Mouse (Mus musculus) bone marrow macrophage, adult 2 months (primary cell): ENCODE data around the gene Tulp4. TPM values are rescaled to one million over a fixed set of nuclear protein-coding genes. Genes with fewer than 3 reads are reported as not detected.
A peak's percentile ranks its signal among the peaks of the same experiment; 100 is the strongest.

Experiments used
- H3K27ac ChIP-seq: 2 replicates; pipeline ENCODE4 v1.5.1; 2012; ENCODE audit warnings: low read depth, low read length; ENCODE audit not compliant: insufficient read depth
- H3K4me1 ChIP-seq: 2 replicates; pipeline ENCODE4 v1.6.1; 2012; ENCODE audit warnings: low read length; ENCODE audit not compliant: control insufficient read depth, insufficient read depth
- H3K4me3 ChIP-seq: 2 replicates; pipeline ENCODE4 v1.5.1; 2012; ENCODE audit warnings: mild to moderate bottlenecking, low read length, moderate library complexity; ENCODE audit not compliant: insufficient read depth
- CTCF ChIP-seq: IDR thresholded peaks from 2 replicates; pipeline ENCODE4 v1.5.1; 2012; ENCODE audit warnings: low read depth, mild to moderate bottlenecking, low read length, moderate library complexity
- POLR2A ChIP-seq: IDR thresholded peaks from 2 replicates; pipeline ENCODE4 v1.6.1; 2012; ENCODE audit warnings: mild to moderate bottlenecking, low read depth, low read length, borderline replicate concordance
- polyA plus RNA-seq: library from polyadenylated mRNA; stranded (reverse); fragments of >200 nt; gene quantifications from 2 replicates; pipeline ENCODE4 v1.2.4, GENCODE M21; 2012; ENCODE audit not compliant: missing spikeins, insufficient read depth, insufficient read length

Tulp4 gene
- polyA plus RNA-seq, 1 experiment = 42.9 TPM

GRCm38 (mm10) chr17:6117148-6117725 lies 11.0 kb downstream of the Tulp4 start:
- no peak overlapping the region for H3K27ac ChIP-seq

GRCm38 (mm10) chr17:6117917-6118316 lies 11.7 kb downstream of the Tulp4 start:
- no peak for TF ChIP-seq POLR2A
- TF ChIP-seq CTCF = no peak
- Histone ChIP-seq H3K4me3 (no peak overlapping the region), H3K4me1 (peaks cover 8% of the 10 kb centered on the region), H3K27ac (no peak overlapping the region)

More at GRCm38 (mm10) chr17:6117148-6117725, 11.0 kb downstream of the Tulp4 start:
- Histone ChIP-seq H3K4me3 (no peak overlapping the region), H3K4me1 (peaks cover 8% of the 10 kb centered on the region)
- no peak for TF ChIP-seq CTCF
- TF ChIP-seq POLR2A = no peak

GRCm38 (mm10) chr17:6118861-6119260 lies 12.6 kb downstream of the Tulp4 start:
- no peak overlapping the region for H3K4me3 ChIP-seq
- H3K4me1 ChIP-seq = peaks cover 13% of the 10 kb centered on the region
- no peak for TF ChIP-seq POLR2A
- TF ChIP-seq CTCF = no peak
- no peak overlapping the region for H3K27ac ChIP-seq

- TF ChIP-seq CTCF (no peak), POLR2A (no peak)
- Histone ChIP-seq H3K4me1 (peaks cover 13% of the 10 kb centered on the region), H3K4me3 (no peak overlapping the region), H3K27ac (no peak overlapping the region)
These were observed 17.5 kb downstream of the Tulp4 start for GRCm38 (mm10) chr17:6123776-6124175.

- Histone ChIP-seq H3K4me1 (peaks cover 14% of the 10 kb centered on the region), H3K4me3 (no peak overlapping the region), H3K27ac (no peak overlapping the region)
- TF ChIP-seq POLR2A (no peak), CTCF (no peak)
These were observed 19.2 kb downstream of the Tulp4 start for GRCm38 (mm10) chr17:6125441-6125840.

GRCm38 (mm10) chr17:6128039-6128438 lies 21.8 kb downstream of the Tulp4 start:
- Histone ChIP-seq H3K4me3 (no peak overlapping the region), H3K4me1 (peaks cover 16% of the 10 kb centered on the region), H3K27ac (peak overlapping the region; percentile 60)
- TF ChIP-seq POLR2A = no peak
- TF ChIP-seq CTCF = no peak

- no peak overlapping the region for H3K27ac ChIP-seq
- no peak overlapping the region for H3K4me3 ChIP-seq
- TF ChIP-seq CTCF (no peak), POLR2A (no peak)
- peaks cover 12% of the 10 kb centered on the region for H3K4me1 ChIP-seq
These were observed 23.1 kb downstream of the Tulp4 start for GRCm38 (mm10) chr17:6129361-6129760.

- no peak for TF ChIP-seq CTCF
- TF ChIP-seq POLR2A = no peak
- Histone ChIP-seq H3K4me1 (peaks cover 12% of the 10 kb centered on the region), H3K4me3 (no peak overlapping the region), H3K27ac (no peak overlapping the region)
These were observed 24.8 kb downstream of the Tulp4 start for GRCm38 (mm10) chr17:6131083-6131482.

GRCm38 (mm10) chr17:6140875-6141274 lies 34.6 kb downstream of the Tulp4 start:
- no peak overlapping the region for H3K27ac ChIP-seq
- peaks cover 32% of the 10 kb centered on the region for H3K4me1 ChIP-seq
- H3K4me3 ChIP-seq = no peak overlapping the region
- TF ChIP-seq CTCF (no peak), POLR2A (no peak)

GRCm38 (mm10) chr17:6141344-6141743 lies 35.1 kb downstream of the Tulp4 start:
- Histone ChIP-seq H3K27ac (no peak overlapping the region), H3K4me1 (peaks cover 33% of the 10 kb centered on the region), H3K4me3 (no peak overlapping the region)
- no peak for TF ChIP-seq POLR2A
- TF ChIP-seq CTCF = no peak
